10 mouse cellular contexts compared by ENCODE assay signal in genomic region chr1:105311899-105312600, GRCm38 (mm10). TPM values are rescaled to one million over a fixed set of nuclear protein-coding genes. Genes with fewer than 3 reads are reported as not detected.
DNase-seq lines count a peak whose midpoint lies in the region; ATAC-seq and TF ChIP-seq lines count a peak whose summit lies in the region.
"Had no signal": no experiment of that assay in that cellular context is flagged by ENCODE, and none has a peak within 500 bp of the region (broad histone marks: within the 10 kb centered on the region; RNA-seq: fewer than 3 reads in every experiment).

No protein-coding gene starts in this region.

- no peaks in the 10 kb centered on the region for H3K9me3 ChIP-seq in heart, embryonic 12.5 days (replicated peaks)
- H3K9me3 ChIP-seq in heart, embryonic 14.5 days (ENCODE audit: control insufficient read depth, low read length) = no peaks in the 10 kb centered on the region
- no peaks in the 10 kb centered on the region; the same call in 1 of the 2 replicates for H3K9me3 ChIP-seq in midbrain, embryonic 13.5 days
- H3K9me3 ChIP-seq: liver, embryonic 15.5 days had no signal

- no peak overlapping the region for H3K4me2 ChIP-seq in heart, embryonic 12.5 days
- no peak overlapping the region for H3K4me2 ChIP-seq in heart, embryonic 14.5 days (ENCODE audit: low read length)
- H3K4me2 ChIP-seq in midbrain, embryonic 13.5 days (replicated peaks) = no peak overlapping the region
- H3K4me2 ChIP-seq: liver, embryonic 15.5 days had no signal

- 69% methylated on average over 1 of the region's 1 CpGs for WGBS in heart, adult 2 months
- 75% methylated on average over 1 of the region's 1 CpGs for WGBS in heart, embryonic 12.5 days
- WGBS in heart, embryonic 14.5 days = 91% methylated on average over 1 of the region's 1 CpGs
- 83% methylated on average over 1 of the region's 1 CpGs for WGBS in midbrain, embryonic 13.5 days

- no peaks in the 10 kb centered on the region for H3K27me3 ChIP-seq in heart, adult 2 months (ENCODE audit: control insufficient read depth, insufficient read depth, low read length)
- no peaks in the 10 kb centered on the region for H3K27me3 ChIP-seq in heart, embryonic 12.5 days (replicated peaks)
- H3K27me3 ChIP-seq in heart, embryonic 14.5 days (ENCODE audit: control insufficient read depth, insufficient read depth, low read length) = no peaks in the 10 kb centered on the region
- H3K27me3 ChIP-seq in midbrain, embryonic 13.5 days = no peaks in the 10 kb centered on the region
- H3K27me3 ChIP-seq: liver, embryonic 15.5 days had no signal

- peak; percentile 46 to 54 for DNase-seq in heart, adult 2 months
- DNase-seq in embryo, embryonic 11.5 days (ENCODE audit: low read depth, low spot score) = peak; percentile 2
- DNase-seq in T-cell, adult 2 months (ENCODE audit: low spot score) = no peak
- DNase-seq in yolk sac, embryonic 10.5 days (ENCODE audit: low spot score) = no peak
- no peak for DNase-seq in urinary bladder, postnatal 10 days (ENCODE audit: low spot score)
- DNase-seq: cerebellum, adult 8-10 months had no signal

- TF ChIP-seq POLR2A in heart, adult 2 months (IDR thresholded peaks at IDR 0.05; ENCODE audit: insufficient read depth, low read depth, low read length) = no peak

- peak overlapping the region; percentile 52; the same call in 1 of the 2 replicates for H3K27ac ChIP-seq in heart, adult 2 months
- H3K27ac ChIP-seq in heart, embryonic 12.5 days (ENCODE audit: poor library complexity, severe bottlenecking) = no peak overlapping the region
- 0 out of 4 replicates have a peak overlapping the region, but pooled peaks have one; percentile 14 to 28 for H3K27ac ChIP-seq in heart, embryonic 14.5 days (replicated peaks in 1 of 2; ENCODE audit: control insufficient read depth in 1 of 2, insufficient read depth in 1 of 2, low read depth in 2 of 2, low read length in 2 of 2)
- no peak overlapping the region for H3K27ac ChIP-seq in midbrain, embryonic 13.5 days
- H3K27ac ChIP-seq: liver, embryonic 15.5 days had no signal

- peaks cover 6% of the 10 kb centered on the region for H3K36me3 ChIP-seq in heart, adult 2 months (ENCODE audit: control insufficient read depth, insufficient read depth, low read length)
- H3K36me3 ChIP-seq in heart, embryonic 12.5 days = no peaks in the 10 kb centered on the region
- no peaks in the 10 kb centered on the region for H3K36me3 ChIP-seq in heart, embryonic 14.5 days (ENCODE audit: control insufficient read depth, insufficient read depth, low read length)
- no peaks in the 10 kb centered on the region for H3K36me3 ChIP-seq in midbrain, embryonic 13.5 days
- H3K36me3 ChIP-seq: liver, embryonic 15.5 days had no signal

- H3K4me1 ChIP-seq in heart, adult 2 months (ENCODE audit: control insufficient read depth, insufficient read depth, low read length) = peaks cover 11% of the 10 kb centered on the region
- H3K4me1 ChIP-seq in heart, embryonic 12.5 days (replicated peaks) = no peaks in the 10 kb centered on the region
- peaks cover 0 to 3% of the 10 kb centered on the region in 2 experiments; a peak in 1 of 4 replicates for H3K4me1 ChIP-seq in heart, embryonic 14.5 days (ENCODE audit: control insufficient read depth in 2 of 2, insufficient read depth in 2 of 2, low read length in 2 of 2)
- peaks cover 10% of the 10 kb centered on the region for H3K4me1 ChIP-seq in midbrain, embryonic 13.5 days (replicated peaks)
- H3K4me1 ChIP-seq: liver, embryonic 15.5 days had no signal

- no peak overlapping the region for H3K4me3 ChIP-seq in heart, adult 2 months
- no peak overlapping the region for H3K4me3 ChIP-seq in heart, embryonic 12.5 days
- H3K4me3 ChIP-seq in heart, embryonic 14.5 days (ENCODE audit: control insufficient read depth in 1 of 2, insufficient read depth in 1 of 2, low read depth in 1 of 2, low read length in 2 of 2) = no peak overlapping the region
- H3K4me3 ChIP-seq in midbrain, embryonic 13.5 days (replicated peaks) = no peak overlapping the region
- H3K4me3 ChIP-seq: liver, embryonic 15.5 days had no signal

- TF ChIP-seq CTCF in heart, adult 2 months (IDR thresholded peaks at IDR 0.05) = no peak

- ATAC-seq in heart, embryonic 12.5 days (ENCODE audit: insufficient number of reproducible peaks, low FRiP score) = no peak
- ATAC-seq in heart, embryonic 14.5 days (ENCODE audit: insufficient number of reproducible peaks, insufficient read depth, low FRiP score, low read depth) = no peak; the same call in 1 of the 2 replicates
- peak; percentile 67 for ATAC-seq in midbrain, embryonic 13.5 days

- H3K79me2 ChIP-seq in heart, adult 2 months (replicated peaks; ENCODE audit: control insufficient read depth, insufficient read depth, low read length) = no peaks in the 10 kb centered on the region

- no peak overlapping the region for H3K9ac ChIP-seq in heart, adult 2 months (ENCODE audit: low read depth, low read length)
- H3K9ac ChIP-seq in heart, embryonic 12.5 days = no peak overlapping the region
- no peak overlapping the region for H3K9ac ChIP-seq in heart, embryonic 14.5 days (ENCODE audit: low read length)
- H3K9ac ChIP-seq in midbrain, embryonic 13.5 days (replicated peaks) = no peak overlapping the region
- H3K9ac ChIP-seq: liver, embryonic 15.5 days had no signal

- intact Hi-C loops in heart, adult 2 months (cut with DNase I) = loop anchor here (2.0 kb wide), 1 partner anchor 45 kb away; the partner anchor contains the start of gene Rnf152

- TF ChIP-seq EP300 in heart, adult 2 months (IDR thresholded peaks at IDR 0.05; ENCODE audit: insufficient read depth, low read depth, low read length) = peak; percentile 59; the same call in 1 of the 2 replicates

RNA-seq across cellular contexts. Expression of gene Rnf152, which starts 44.5 kb away (rescaled TPM):
- total RNA-seq in heart, adult 2 months (2021) = 1 to 10 TPM; 1.0 to 1.1 TPM
- 0.76 and 0.78 TPM in 2 replicates for polyA plus RNA-seq in heart, adult 2 months (2012; rRNA removed)
- polyA plus RNA-seq in heart, embryonic 12.5 days (2016; fragmentation: Nextera tagmentation; extraction: Ambion mirVana) = 0.11 and 0.22 TPM in 2 replicates
- 0.34 and 0.40 TPM in 2 replicates for polyA plus RNA-seq in heart, embryonic 14.5 days (2014; fragmentation: Nextera tagmentation; extraction: Ambion mirVana)
- polyA plus RNA-seq in midbrain, embryonic 13.5 days (2015; fragmentation: Nextera tagmentation; extraction: Ambion mirVana) = 12.0 and 12.1 TPM in 2 replicates

Comparison
In these comparisons a context has a peak if more than half of its experiments do, and no peak if none do; other contexts are left out.
1. H3K27ac ChIP-seq: peak in heart, adult 2 months (single experiment) and heart, embryonic 14.5 days (2 of 2); none in heart, embryonic 12.5 days (single experiment) and midbrain, embryonic 13.5 days (single experiment).
2. DNase-seq: peak in heart, adult 2 months (2 of 2) and embryo, embryonic 11.5 days (single experiment); none in T-cell, adult 2 months (single experiment), yolk sac, embryonic 10.5 days (single experiment) and urinary bladder, postnatal 10 days (single experiment).